Mouse (Mus musculus) midbrain, embryonic 11.5 days (tissue): ENCODE measurements at regions not wholly inside any gene's neighbourhood (a gene's known extent, or its start where the extent isn't known, plus 50 kb on each side); places are given as distances from the start of the nearest gene placed in this dataset.
A peak's percentile ranks its signal among the peaks of the same experiment; 100 is the strongest.

Source experiments
- ATAC-seq: fragments of 200-750 bp; cut with Nextera tagmentation; 2 replicates; pipeline ENCODE4 v1.8.0; 2017; ENCODE audit warnings: moderate TSS enrichment, moderate library complexity; ENCODE audit not compliant: low FRiP score
- DNase-seq: peaks from one replicate; pipeline ENCODE4 v3.0.0; 2015; ENCODE audit warnings: low spot score; ENCODE audit errors: missing footprints
- H3K27ac ChIP-seq: fragments of 300-500 bp; sonication (generic); 2 replicates; pipeline ENCODE4 v1.5.1; 2014; ENCODE audit warnings: low read depth, low read length
- H3K27me3 ChIP-seq: fragments of 300-500 bp; sonication (generic); 2 replicates; pipeline ENCODE4 v1.6.1; 2014; ENCODE audit warnings: mild to moderate bottlenecking, low read length, moderate library complexity, mixed read lengths; ENCODE audit not compliant: control insufficient read depth, insufficient read depth
- H3K36me3 ChIP-seq: fragments of 300-500 bp; sonication (generic); 2 replicates; pipeline ENCODE4 v1.6.1; 2014; ENCODE audit warnings: mild to moderate bottlenecking, low read length, moderate library complexity, mixed read lengths; ENCODE audit not compliant: control insufficient read depth, insufficient read depth
- H3K4me1 ChIP-seq: fragments of 300-500 bp; sonication (generic); 2 replicates; pipeline ENCODE4 v1.6.1; 2014; ENCODE audit warnings: low read length; ENCODE audit not compliant: control insufficient read depth, insufficient read depth
- H3K4me2 ChIP-seq: fragments of 300-500 bp; sonication (generic); 2 replicates; pipeline ENCODE4 v1.6.1; 2014; ENCODE audit warnings: mild to moderate bottlenecking, moderate library complexity
- H3K4me3 ChIP-seq: fragments of 300-500 bp; sonication (generic); 2 replicates; pipeline ENCODE4 v1.5.1; 2014; ENCODE audit warnings: low read depth, low read length
- H3K9ac ChIP-seq: fragments of 300-500 bp; sonication (generic); 2 replicates; pipeline ENCODE4 v1.6.1; 2014; ENCODE audit warnings: low read length
- H3K9me3 ChIP-seq: fragments of 300-500 bp; sonication (generic); 2 replicates; pipeline ENCODE4 v1.6.1; 2016; ENCODE audit warnings: low read length; ENCODE audit not compliant: control insufficient read depth
- WGBS: fragments of 180-500 bp; shearing (Covaris S2); extraction: QIAGEN DNeasy Blood & Tissue Kit; methylation state at CpG from one replicate; pipeline ENCODE4 v1.1.7; 2014; 5-methylcytosine and 5-hydroxymethylcytosine counted together

GRCm38 (mm10) chr3:144109769-144110168 is 95.3 kb downstream of the Lmo4 start:
- Histone ChIP-seq H3K9ac (no peak overlapping the region), H3K9me3 (no peaks in the 10 kb centered on the region), H3K27me3 (no peaks in the 10 kb centered on the region), H3K36me3 (no peaks in the 10 kb centered on the region), H3K4me2 (no peak overlapping the region), H3K4me1 (no peaks in the 10 kb centered on the region), H3K27ac (no peak overlapping the region), H3K4me3 (no peak overlapping the region)
- 84% methylated on average over 2 of the region's 2 CpGs for WGBS
- DNase-seq (no peak), ATAC-seq (no peak)

DNA sequence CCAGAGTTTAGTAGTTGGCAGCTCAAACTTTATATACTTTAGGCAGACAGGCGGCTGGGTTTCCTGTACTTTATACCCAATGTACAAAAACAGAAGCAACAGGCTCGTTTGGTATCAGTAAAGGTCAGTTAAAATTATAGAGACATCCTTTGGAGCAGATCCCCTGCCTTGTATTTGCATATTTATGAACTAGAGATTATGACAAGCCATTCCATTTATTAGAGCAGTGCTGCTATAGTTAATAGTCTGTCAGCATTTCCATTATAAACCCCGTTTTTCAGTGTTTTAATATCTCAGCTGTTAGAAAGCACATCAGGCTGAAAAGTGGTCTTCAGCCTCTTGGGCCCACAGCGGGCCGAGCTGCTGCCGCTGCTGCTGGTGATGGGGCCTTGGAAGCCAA is 96.7 kb downstream of the Lmo4 start:
- Histone ChIP-seq H3K27me3 (no peaks in the 10 kb centered on the region), H3K27ac (no peak overlapping the region), H3K9me3 (no peaks in the 10 kb centered on the region), H3K4me2 (no peak overlapping the region), H3K36me3 (no peaks in the 10 kb centered on the region), H3K4me1 (no peaks in the 10 kb centered on the region), H3K4me3 (no peak overlapping the region), H3K9ac (no peak overlapping the region)
- no peak for ATAC-seq
- DNase-seq = peak; percentile 45
- 86% methylated on average over 6 of the region's 6 CpGs for WGBS

DNA sequence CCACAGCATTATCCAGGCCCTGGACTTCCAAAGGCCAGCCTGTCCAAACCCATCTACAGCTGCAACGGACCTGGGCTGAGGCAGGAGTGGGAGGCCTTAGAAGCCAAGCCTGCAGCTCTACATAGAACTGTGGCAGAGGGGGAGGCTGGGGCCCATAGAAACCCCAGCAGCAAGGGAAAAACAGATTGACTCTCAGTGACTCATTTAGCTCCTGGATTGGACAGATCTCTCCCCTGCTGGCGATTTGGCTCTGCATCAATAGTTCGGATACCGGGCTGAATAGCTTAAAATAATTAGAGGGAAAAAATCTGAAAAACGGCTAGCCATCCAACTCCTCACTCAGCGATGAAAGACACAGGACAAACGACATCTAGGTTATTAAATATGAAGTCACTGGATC is 97.4 kb downstream of the Lmo4 start:
- Histone ChIP-seq H3K36me3 (no peaks in the 10 kb centered on the region), H3K4me3 (no peak overlapping the region), H3K4me2 (no peak overlapping the region), H3K4me1 (no peaks in the 10 kb centered on the region), H3K27ac (no peak overlapping the region), H3K9me3 (no peaks in the 10 kb centered on the region), H3K9ac (no peak overlapping the region), H3K27me3 (no peaks in the 10 kb centered on the region)
- 62% methylated on average over 7 of the region's 7 CpGs for WGBS
- ATAC-seq (0 out of 2 replicates have a peak, but pooled peaks have one; percentile 16), DNase-seq (no peak)

DNA sequence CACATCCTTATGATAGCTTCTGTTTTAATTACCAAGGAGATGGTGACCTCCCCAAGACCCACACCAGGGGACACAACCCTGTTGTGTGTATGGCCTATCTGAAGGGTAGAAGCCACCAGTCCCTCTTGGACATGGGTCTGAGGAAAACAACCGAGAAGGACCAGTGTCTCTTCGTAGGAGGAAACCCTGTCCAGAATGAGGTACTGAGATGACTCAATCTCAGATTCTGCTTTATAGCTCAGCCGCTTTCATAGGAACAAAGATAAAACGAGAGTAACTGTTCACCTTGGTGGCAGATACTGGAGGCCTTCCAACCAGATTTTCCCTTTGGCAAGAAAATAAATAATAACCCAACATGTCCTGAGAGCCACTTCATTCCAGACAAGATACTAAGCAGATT is 100.7 kb downstream of the Lmo4 start:
- ATAC-seq = no peak
- no peaks in the 10 kb centered on the region for H3K9me3 ChIP-seq
- no peak overlapping the region for H3K4me3 ChIP-seq
- no peak overlapping the region for H3K9ac ChIP-seq
- H3K27me3 ChIP-seq = no peaks in the 10 kb centered on the region
- no peaks in the 10 kb centered on the region for H3K4me1 ChIP-seq
- DNase-seq = no peak
- no peak overlapping the region for H3K27ac ChIP-seq
- H3K4me2 ChIP-seq = no peak overlapping the region
- WGBS = 90% methylated on average over 4 of the region's 4 CpGs
- no peaks in the 10 kb centered on the region for H3K36me3 ChIP-seq

DNA sequence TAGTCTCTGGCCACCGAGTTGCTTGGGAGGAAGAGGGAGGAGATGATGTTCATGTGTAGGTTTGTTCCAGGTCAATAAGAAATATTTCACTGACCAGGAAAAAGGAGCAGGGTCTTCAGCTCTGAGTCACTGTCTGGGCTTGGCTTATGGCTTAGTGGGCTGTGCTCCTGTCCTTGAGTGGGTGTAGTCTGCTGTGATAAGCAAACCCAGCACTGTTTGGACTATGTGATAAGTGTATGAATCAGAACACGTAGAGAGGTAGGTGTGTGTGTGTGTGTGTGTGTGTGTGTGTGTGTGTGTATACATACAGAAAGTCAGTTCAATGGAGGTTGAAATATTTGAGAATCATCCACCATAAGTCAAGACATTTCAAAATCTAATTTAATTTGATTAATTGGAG is 105.6 kb downstream of the Lmo4 start:
- ATAC-seq (no peak), DNase-seq (no peak)
- Histone ChIP-seq H3K4me3 (no peak overlapping the region), H3K9me3 (no peaks in the 10 kb centered on the region), H3K36me3 (no peaks in the 10 kb centered on the region), H3K27ac (no peak overlapping the region), H3K4me1 (no peaks in the 10 kb centered on the region), H3K4me2 (no peak overlapping the region), H3K9ac (no peak overlapping the region), H3K27me3 (no peaks in the 10 kb centered on the region)
- WGBS = 90% methylated on average over 2 of the region's 2 CpGs

GRCm38 (mm10) chr3:144098762-144099161 is 106.3 kb downstream of the Lmo4 start:
- Histone ChIP-seq H3K27ac (no peak overlapping the region), H3K4me1 (no peaks in the 10 kb centered on the region), H3K36me3 (no peaks in the 10 kb centered on the region), H3K9ac (no peak overlapping the region), H3K9me3 (no peaks in the 10 kb centered on the region), H3K27me3 (no peaks in the 10 kb centered on the region), H3K4me3 (no peak overlapping the region), H3K4me2 (no peak overlapping the region)
- DNase-seq = no peak
- 66% methylated on average over 8 of the region's 8 CpGs for WGBS
- no peak for ATAC-seq

- 89% methylated on average over 1 of the region's 1 CpGs for WGBS
- Histone ChIP-seq H3K4me1 (no peaks in the 10 kb centered on the region), H3K4me3 (no peak overlapping the region), H3K27me3 (no peaks in the 10 kb centered on the region), H3K27ac (no peak overlapping the region), H3K4me2 (no peak overlapping the region), H3K9ac (no peak overlapping the region), H3K9me3 (no peaks in the 10 kb centered on the region), H3K36me3 (no peaks in the 10 kb centered on the region)
- no peak for ATAC-seq
- no peak for DNase-seq
Measured at GRCm38 (mm10) chr3:144091231-144091630, 113.8 kb downstream of the Lmo4 start.

DNA sequence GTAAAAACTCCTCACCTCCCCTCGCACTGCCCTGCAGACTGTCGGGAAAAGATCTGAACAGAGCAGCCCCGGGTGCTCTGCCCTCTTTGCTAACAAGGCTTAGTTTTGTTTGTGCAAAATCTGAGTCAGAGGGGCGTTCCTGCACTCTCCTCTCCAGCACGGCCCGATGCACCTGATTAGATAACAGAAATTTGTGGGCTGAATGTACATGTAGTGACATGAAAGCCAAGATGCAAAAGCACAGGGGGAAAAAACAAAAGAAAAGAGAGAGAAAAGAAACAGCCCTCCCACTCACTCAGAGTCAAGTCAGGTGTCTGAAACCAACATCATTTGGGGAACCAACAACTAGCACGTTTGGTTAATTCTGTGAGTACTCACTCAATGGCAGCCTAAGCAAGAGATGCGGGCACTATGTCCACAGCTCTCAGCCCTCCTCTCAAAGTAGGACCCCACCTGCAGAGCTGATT is 115.2 kb downstream of the Lmo4 start:
- no peak overlapping the region for H3K9ac ChIP-seq
- no peak overlapping the region for H3K4me2 ChIP-seq
- no peaks in the 10 kb centered on the region for H3K9me3 ChIP-seq
- H3K27ac ChIP-seq = no peak overlapping the region
- no peaks in the 10 kb centered on the region for H3K27me3 ChIP-seq
- no peak for ATAC-seq
- no peaks in the 10 kb centered on the region for H3K36me3 ChIP-seq
- H3K4me1 ChIP-seq = no peaks in the 10 kb centered on the region
- 65% methylated on average over 8 of the region's 8 CpGs for whole genome bisulfite sequencing
- no peak for DNase-seq
- no peak overlapping the region for H3K4me3 ChIP-seq

DNA sequence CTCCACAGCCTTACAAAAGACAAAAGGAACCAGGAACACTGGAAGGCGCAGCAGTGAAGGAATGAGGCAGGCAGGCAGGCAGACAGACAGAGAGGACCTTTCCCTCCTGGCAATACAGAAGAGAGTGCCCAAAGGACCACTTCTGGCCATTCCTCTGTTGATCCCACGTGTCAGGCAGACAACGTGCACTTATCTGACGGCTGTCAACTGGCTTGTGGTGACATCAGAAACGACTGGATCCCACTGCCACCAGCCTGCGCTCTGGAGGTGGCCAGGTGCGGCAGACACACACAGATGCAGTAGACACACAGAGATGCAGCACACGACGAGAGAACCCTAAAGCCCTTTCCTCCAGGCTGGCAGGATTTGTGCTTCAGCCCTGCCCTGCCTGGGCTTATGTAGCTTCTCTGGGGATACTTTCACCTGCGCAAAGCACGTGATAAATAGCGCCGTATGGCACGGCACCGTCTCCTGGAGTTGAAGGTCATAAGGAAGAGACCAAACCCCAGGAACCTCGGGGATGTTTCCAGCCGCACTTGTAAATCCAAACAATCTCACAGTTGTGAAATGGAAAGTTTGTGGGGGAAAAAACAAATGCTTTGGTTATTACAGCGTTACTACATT is 116.6 kb downstream of the Lmo4 start:
- WGBS = 77% methylated on average over 18 of the region's 18 CpGs
- ATAC-seq = no peak
- no peaks in the 10 kb centered on the region for H3K9me3 ChIP-seq
- no peak for DNase-seq
- H3K4me1 ChIP-seq = no peaks in the 10 kb centered on the region
- H3K4me3 ChIP-seq = no peak overlapping the region
- no peaks in the 10 kb centered on the region for H3K36me3 ChIP-seq
- H3K27me3 ChIP-seq = no peaks in the 10 kb centered on the region
- no peak overlapping the region for H3K9ac ChIP-seq
- no peak overlapping the region for H3K27ac ChIP-seq
- no peak overlapping the region for H3K4me2 ChIP-seq
